ENCODE assay signal across 18 mouse cellular contexts in the genomic region with DNA sequence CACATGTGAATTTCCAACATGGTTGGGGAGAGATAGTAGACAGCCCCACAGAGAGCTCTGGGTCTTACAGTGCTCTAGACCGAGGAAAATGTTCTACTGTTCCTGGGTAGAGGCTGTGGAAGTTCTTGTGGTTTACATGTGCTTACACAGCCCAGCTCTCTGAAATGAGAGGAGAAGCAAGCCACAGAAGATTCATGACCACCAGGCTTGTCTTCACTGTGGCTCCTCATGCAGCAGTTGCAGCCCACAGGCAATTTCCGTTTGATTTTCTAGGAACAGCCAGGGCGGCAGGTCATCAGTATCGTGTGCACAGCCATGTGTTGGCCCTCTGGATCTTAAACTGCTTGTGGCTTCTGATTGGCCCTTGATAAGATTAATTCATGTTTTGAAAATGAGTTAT.
DNase-seq lines count a peak whose midpoint lies in the region; ATAC-seq lines count a peak whose summit lies in the region.
"Had no signal": no experiment of that assay in that cellular context is flagged by ENCODE, and none has a peak within 500 bp of the region (broad histone marks: within the 10 kb centered on the region; RNA-seq: fewer than 3 reads in every experiment).

No protein-coding gene starts in this region.

- peak; percentile 73 for DNase-seq in heart, adult 11 months
- DNase-seq in heart, adult 9 months (ENCODE audit: low spot score in 2 of 2): no peak
- DNase-seq in thymus, postnatal 36 days: no peak
- no peak for DNase-seq in spleen, postnatal 10 days (ENCODE audit: low spot score in 2 of 2)
- DNase-seq: adrenal gland, adult 2 months; adrenal gland, postnatal 14 days; adrenal gland, postnatal 36 days; cerebellum, adult 11-12 months; cerebellum, adult 2 months; cerebellum, adult 9-10 months; cerebellum, postnatal 10 days; cerebellum, postnatal 25 days; embryo, embryonic 11 days had no signal

- ATAC-seq in common myeloid progenitor, adult 5-6 weeks (replicated peaks; ENCODE audit: low read depth, poor library complexity, severe bottlenecking): peak; percentile 62
- peak; percentile 34 for ATAC-seq in granulocyte monocyte progenitor cell, adult 5-6 weeks (replicated peaks; ENCODE audit: poor library complexity, severe bottlenecking)
- peak; percentile 65 for ATAC-seq in megakaryocyte progenitor cell, adult 5-6 weeks (replicated peaks; ENCODE audit: poor library complexity)
- ATAC-seq: forebrain, embryonic 14.5 days; forebrain, embryonic 16.5 days had no signal
